Mouse (Mus musculus): ENCODE measurements around the gene H2afv. TPM values are rescaled to one million over a fixed set of nuclear protein-coding genes. Genes with fewer than 3 reads are reported as not detected.

Gene H2afv
- 343 and 346 TPM in 2 replicates for polyA plus RNA-seq (2015; fragmentation: Nextera tagmentation; extraction: Ambion mirVana)

DNA sequence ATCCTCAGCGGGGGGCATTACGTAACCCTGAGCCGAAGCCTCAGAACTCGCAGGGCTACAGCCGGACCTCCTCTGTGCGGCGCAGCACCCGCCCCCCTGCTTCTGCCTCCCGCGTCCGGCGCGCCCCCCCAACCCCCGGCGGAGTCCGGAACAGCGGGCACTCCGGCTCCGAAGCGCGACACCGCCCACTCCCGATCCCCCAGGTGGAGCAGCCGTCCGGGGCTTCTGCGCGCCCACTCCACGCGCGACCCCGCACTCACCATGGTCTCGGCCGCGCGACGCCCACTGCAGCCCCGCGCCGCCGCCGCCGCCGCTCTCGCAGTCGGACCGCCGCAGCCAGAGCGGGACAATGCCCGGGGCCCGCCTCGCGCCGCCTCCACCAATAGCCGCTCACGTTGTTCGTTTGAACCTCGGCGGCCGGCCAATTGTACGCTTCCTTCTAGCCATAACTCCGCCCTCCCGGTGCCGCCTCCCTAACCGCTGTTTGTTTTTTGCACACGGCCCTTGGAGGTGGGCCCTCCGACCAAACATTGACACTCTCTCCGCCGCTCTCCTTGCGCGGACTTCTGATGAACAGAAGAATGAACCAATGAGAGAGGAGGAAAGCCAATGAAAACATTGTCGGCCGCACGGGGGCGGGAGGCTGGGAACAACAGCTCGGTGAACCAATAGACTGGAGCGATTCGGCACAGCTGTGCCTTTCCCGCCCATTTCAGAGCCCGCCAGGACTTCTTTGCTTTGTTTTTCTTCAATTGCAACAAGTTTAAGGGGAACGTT lies at the start of gene H2afv:
TSS of gene H2afv (minus strand) at position 367 of the 777 bp plus-strand sequence.
- Histone ChIP-seq H3K9ac (ENCODE audit: low read depth, low read length) (peak within 1 kb of the TSS; percentile 66), H3K36me3 (ENCODE audit: control insufficient read depth, insufficient read depth) (no peaks in the 10 kb centered on the region), H3K4me1 (replicated peaks; ENCODE audit: control insufficient read depth, insufficient read depth, low read length) (no peaks in the 10 kb centered on the region), H3K27me3 (replicated peaks; ENCODE audit: control insufficient read depth, insufficient read depth, low read length) (no peaks in the 10 kb centered on the region), H3K4me3 (ENCODE audit: low read depth, low read length) (peak within 1 kb of the TSS; percentile 71), H3K27ac (ENCODE audit: low read depth, low read length) (peak within 1 kb of the TSS; percentile 90), H3K4me2 (replicated peaks; ENCODE audit: low read depth) (peak within 1 kb of the TSS; percentile 58), H3K9me3 (ENCODE audit: control insufficient read depth) (no peaks in the 10 kb centered on the region)
- peak; percentile 97 for ATAC-seq
- under 1% methylated on average over 72 of the region's 80 CpGs for WGBS
- peak; percentile 61 for TF ChIP-seq CTCF (IDR thresholded peaks at IDR 0.05; ENCODE audit: low read depth)

DNA sequence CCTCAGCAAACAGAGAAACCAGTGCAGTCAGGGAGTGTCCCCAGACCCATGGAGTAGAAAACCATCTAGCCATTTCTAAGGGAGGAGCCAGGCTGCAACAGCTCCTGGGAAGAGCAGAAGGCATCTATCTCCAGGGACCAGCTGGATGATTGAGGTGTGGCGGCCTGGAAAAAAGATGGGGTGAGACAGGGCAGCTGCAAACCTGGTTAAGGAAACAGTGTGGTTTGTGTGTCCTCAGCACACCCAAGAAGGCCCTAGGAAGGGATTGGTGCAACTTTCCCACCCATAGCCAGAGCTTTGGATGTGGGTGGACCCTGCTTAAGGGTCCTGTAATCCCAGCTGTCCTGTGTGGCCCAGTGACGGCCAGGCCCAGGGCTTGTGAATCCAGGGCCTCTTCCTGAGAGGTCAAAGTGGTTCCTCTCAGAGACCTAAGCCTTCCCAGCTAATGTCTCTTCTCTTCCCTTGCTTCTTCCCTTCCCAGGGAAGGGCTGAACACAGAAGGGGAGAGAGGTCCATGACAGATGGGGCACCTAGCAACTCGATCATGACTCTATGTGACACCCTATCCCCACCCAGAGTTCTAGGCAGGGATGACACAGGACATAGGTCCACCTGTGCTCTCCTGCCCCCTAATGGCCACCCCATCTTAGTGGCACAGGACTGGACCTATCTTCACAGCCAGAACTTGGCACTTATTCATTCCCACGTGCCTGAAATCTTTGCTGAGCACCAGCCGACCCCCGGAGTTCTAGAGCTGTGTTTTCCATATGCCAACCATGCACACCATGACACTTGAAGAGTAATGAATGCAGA lies 45.7 kb upstream of the H2afv start:
- Histone ChIP-seq H3K27ac (ENCODE audit: low read depth, low read length) (no peak overlapping the region), H3K27me3 (replicated peaks; ENCODE audit: control insufficient read depth, insufficient read depth, low read length) (no peaks in the 10 kb centered on the region), H3K9ac (ENCODE audit: low read depth, low read length) (no peak overlapping the region), H3K9me3 (ENCODE audit: control insufficient read depth) (no peaks in the 10 kb centered on the region), H3K4me1 (replicated peaks; ENCODE audit: control insufficient read depth, insufficient read depth, low read length) (no peaks in the 10 kb centered on the region), H3K36me3 (ENCODE audit: control insufficient read depth, insufficient read depth) (no peaks in the 10 kb centered on the region), H3K4me2 (replicated peaks; ENCODE audit: low read depth) (no peak overlapping the region), H3K4me3 (ENCODE audit: low read depth, low read length) (no peak overlapping the region)
- peak; percentile 80 for TF ChIP-seq CTCF (IDR thresholded peaks at IDR 0.05; ENCODE audit: low read depth)
- WGBS, result 53% methylated on average over 6 of the region's 6 CpGs
- peak; percentile 52; the same call in 1 of the 2 replicates for ATAC-seq

DNA sequence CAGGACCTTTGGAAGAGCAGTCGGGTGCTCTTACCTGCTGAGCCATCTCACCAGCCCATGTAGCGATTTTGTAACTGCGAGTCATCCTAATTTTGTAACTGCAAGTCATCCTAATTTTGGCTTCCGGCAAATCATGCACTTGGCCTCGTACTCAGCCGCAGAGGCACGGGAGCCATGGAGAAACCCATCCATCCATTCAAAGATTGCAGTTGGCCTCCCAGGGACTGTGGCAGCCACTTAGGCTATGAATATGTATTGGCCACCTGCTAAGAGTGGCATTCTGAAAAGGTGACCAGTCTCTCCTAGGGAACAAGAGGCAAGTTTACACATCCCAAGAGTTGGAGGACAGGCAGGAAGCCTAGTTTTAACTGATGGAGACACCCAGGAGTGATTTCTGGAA lies 45.0 kb upstream of the H2afv start:
- no peak for ATAC-seq
- Histone ChIP-seq H3K4me3 (ENCODE audit: low read depth, low read length) (no peak overlapping the region), H3K9ac (ENCODE audit: low read depth, low read length) (no peak overlapping the region), H3K4me1 (replicated peaks; ENCODE audit: control insufficient read depth, insufficient read depth, low read length) (no peaks in the 10 kb centered on the region), H3K4me2 (replicated peaks; ENCODE audit: low read depth) (no peak overlapping the region), H3K27me3 (replicated peaks; ENCODE audit: control insufficient read depth, insufficient read depth, low read length) (no peaks in the 10 kb centered on the region), H3K36me3 (ENCODE audit: control insufficient read depth, insufficient read depth) (no peaks in the 10 kb centered on the region), H3K9me3 (ENCODE audit: control insufficient read depth) (no peaks in the 10 kb centered on the region), H3K27ac (ENCODE audit: low read depth, low read length) (no peak overlapping the region)
- no peak for TF ChIP-seq CTCF (IDR thresholded peaks at IDR 0.05; ENCODE audit: low read depth)
- WGBS, result 92% methylated on average over 7 of the region's 7 CpGs

DNA sequence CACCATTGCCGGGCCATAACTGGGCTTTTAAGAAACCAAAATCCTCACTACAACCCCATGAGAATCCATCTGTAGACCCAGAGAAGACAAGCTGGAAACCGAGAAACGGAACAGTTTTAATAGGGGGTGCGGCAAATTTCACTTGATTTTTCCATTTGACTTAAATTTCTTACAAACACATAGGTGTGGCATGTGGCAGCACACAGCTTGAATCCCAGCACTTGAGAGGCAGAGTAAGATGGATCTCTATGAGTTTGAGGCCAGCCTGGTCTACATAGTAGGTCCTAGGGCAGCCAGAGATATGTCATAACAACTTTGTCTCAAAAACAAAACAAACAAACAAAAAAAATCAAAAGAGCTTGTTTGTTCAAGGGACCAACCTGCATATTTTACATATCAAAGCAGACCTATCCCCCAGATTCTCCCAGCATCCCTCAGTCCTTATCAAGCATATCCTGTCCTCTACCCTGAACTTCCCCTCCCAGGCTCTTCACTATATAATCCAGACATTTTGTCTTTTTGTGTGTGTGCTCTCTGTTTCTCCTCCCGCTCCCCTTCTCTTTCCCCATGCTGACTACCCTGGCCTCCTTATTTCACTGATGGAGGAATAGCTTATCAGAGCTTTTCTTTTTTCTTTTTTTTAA lies 43.9 kb upstream of the H2afv start:
- TF ChIP-seq CTCF (IDR thresholded peaks at IDR 0.05; ENCODE audit: low read depth), result no peak
- no peaks in the 10 kb centered on the region for H3K9me3 ChIP-seq (ENCODE audit: control insufficient read depth)
- no peak overlapping the region for H3K4me2 ChIP-seq (replicated peaks; ENCODE audit: low read depth)
- H3K4me1 ChIP-seq (replicated peaks; ENCODE audit: control insufficient read depth, insufficient read depth, low read length), result no peaks in the 10 kb centered on the region
- H3K4me3 ChIP-seq (ENCODE audit: low read depth, low read length), result no peak overlapping the region
- 96% methylated on average over 5 of the region's 5 CpGs for WGBS
- no peak for ATAC-seq
- H3K9ac ChIP-seq (ENCODE audit: low read depth, low read length), result no peak overlapping the region
- H3K27me3 ChIP-seq (replicated peaks; ENCODE audit: control insufficient read depth, insufficient read depth, low read length), result no peaks in the 10 kb centered on the region
- H3K36me3 ChIP-seq (ENCODE audit: control insufficient read depth, insufficient read depth), result no peaks in the 10 kb centered on the region
- H3K27ac ChIP-seq (ENCODE audit: low read depth, low read length), result no peak overlapping the region

DNA sequence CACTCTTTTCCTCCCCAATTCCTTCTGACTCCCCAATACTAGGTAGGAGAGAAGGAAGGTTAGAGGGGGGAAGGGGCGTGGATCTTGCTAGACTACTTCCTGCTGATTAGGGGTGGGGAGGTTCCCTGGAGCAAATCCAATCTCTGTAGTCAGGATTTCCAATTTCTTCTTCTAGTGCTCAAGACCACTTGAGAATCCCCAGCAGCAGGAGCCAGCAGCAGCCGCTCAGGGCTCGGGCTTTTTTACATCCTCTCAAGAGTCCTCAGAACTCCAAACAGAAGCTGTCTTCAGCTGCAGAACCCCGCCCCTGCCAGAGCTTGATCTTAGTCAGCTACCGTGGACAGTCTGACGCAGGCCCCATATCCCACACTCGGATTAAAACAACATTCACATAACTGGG lies 43.3 kb upstream of the H2afv start:
- no peaks in the 10 kb centered on the region for H3K4me1 ChIP-seq (replicated peaks; ENCODE audit: control insufficient read depth, insufficient read depth, low read length)
- no peak for ATAC-seq
- no peaks in the 10 kb centered on the region for H3K36me3 ChIP-seq (ENCODE audit: control insufficient read depth, insufficient read depth)
- no peak overlapping the region for H3K4me3 ChIP-seq (ENCODE audit: low read depth, low read length)
- TF ChIP-seq CTCF (IDR thresholded peaks at IDR 0.05; ENCODE audit: low read depth), result no peak
- no peaks in the 10 kb centered on the region for H3K27me3 ChIP-seq (replicated peaks; ENCODE audit: control insufficient read depth, insufficient read depth, low read length)
- H3K9me3 ChIP-seq (ENCODE audit: control insufficient read depth), result no peaks in the 10 kb centered on the region
- 0 out of 2 replicates have a peak overlapping the region, but pooled peaks have one; percentile 28 for H3K27ac ChIP-seq (ENCODE audit: low read depth, low read length)
- WGBS, result 46% methylated on average over 7 of the region's 7 CpGs
- no peak overlapping the region for H3K4me2 ChIP-seq (replicated peaks; ENCODE audit: low read depth)
- no peak overlapping the region for H3K9ac ChIP-seq (ENCODE audit: low read depth, low read length)

DNA sequence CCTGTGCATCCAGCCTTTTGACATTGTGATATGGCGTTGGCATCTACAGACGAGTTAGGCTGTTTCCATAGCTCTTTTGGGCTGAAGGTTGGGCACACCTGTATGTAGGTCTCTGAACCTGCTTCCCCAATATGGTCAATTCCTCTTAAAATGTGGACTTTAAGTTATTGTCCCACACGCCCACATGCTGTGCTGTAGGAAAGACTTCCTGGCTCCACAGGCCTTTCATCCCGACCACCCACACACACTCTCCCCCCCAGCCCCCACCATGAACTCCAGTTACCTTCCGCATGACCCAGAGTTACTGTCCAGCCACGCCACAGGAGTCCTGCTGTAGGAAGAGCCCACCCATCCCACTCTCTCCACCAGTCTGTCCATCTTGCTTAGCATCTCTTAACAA lies 42.7 kb upstream of the H2afv start:
- H3K9me3 ChIP-seq (ENCODE audit: control insufficient read depth), result no peaks in the 10 kb centered on the region
- no peak for TF ChIP-seq CTCF (IDR thresholded peaks at IDR 0.05; ENCODE audit: low read depth)
- H3K4me1 ChIP-seq (replicated peaks; ENCODE audit: control insufficient read depth, insufficient read depth, low read length), result no peaks in the 10 kb centered on the region
- H3K9ac ChIP-seq (ENCODE audit: low read depth, low read length), result no peak overlapping the region
- no peak overlapping the region for H3K4me3 ChIP-seq (ENCODE audit: low read depth, low read length)
- H3K27me3 ChIP-seq (replicated peaks; ENCODE audit: control insufficient read depth, insufficient read depth, low read length), result no peaks in the 10 kb centered on the region
- no peak overlapping the region for H3K4me2 ChIP-seq (replicated peaks; ENCODE audit: low read depth)
- 0 out of 2 replicates have a peak overlapping the region, but pooled peaks have one; percentile 28 for H3K27ac ChIP-seq (ENCODE audit: low read depth, low read length)
- ATAC-seq, result no peak
- 66% methylated on average over 6 of the region's 6 CpGs for WGBS
- no peaks in the 10 kb centered on the region for H3K36me3 ChIP-seq (ENCODE audit: control insufficient read depth, insufficient read depth)

All from intestine, postnatal 0 days (tissue).